Mouse (Mus musculus) hindbrain, embryonic 12.5 days (tissue): ENCODE measurements around the gene Cacnb2. TPM values are rescaled to one million over a fixed set of nuclear protein-coding genes. Genes with fewer than 3 reads are reported as not detected.
A peak's percentile ranks its signal among the peaks of the same experiment; 100 is the strongest.
"Not testable (repeated sequence)": the region's sequence is repeated elsewhere in the genome, so short reads cannot be mapped to it uniquely, and the experiment has no call there.

ENCODE experiments used
- ATAC-seq: fragments of 200-750 bp; cut with Nextera tagmentation; 2 replicates; pipeline ENCODE4 v1.8.0; 2017; ENCODE audit warnings: moderate TSS enrichment; ENCODE audit not compliant: low FRiP score
- H3K27ac ChIP-seq: fragments of 300-500 bp; sonication (generic); 2 replicates; pipeline ENCODE4 v1.5.1; 2016; ENCODE audit warnings: mild to moderate bottlenecking
- H3K27me3 ChIP-seq: fragments of 300-500 bp; sonication (generic); 2 replicates; pipeline ENCODE4 v1.6.1; 2016; ENCODE audit warnings: mild to moderate bottlenecking
- H3K36me3 ChIP-seq: fragments of 300-500 bp; sonication (generic); 2 replicates; pipeline ENCODE4 v1.6.1; 2016; ENCODE audit warnings: mild to moderate bottlenecking
- H3K4me1 ChIP-seq: fragments of 300-500 bp; sonication (generic); 2 replicates; pipeline ENCODE4 v1.6.1; 2016
- H3K4me2 ChIP-seq: fragments of 300-500 bp; sonication (generic); replicated peaks from 2 replicates; pipeline ENCODE4 v1.6.1; 2016; ENCODE audit warnings: mild to moderate bottlenecking
- H3K4me3 ChIP-seq: fragments of 300-500 bp; sonication (generic); 2 replicates; pipeline ENCODE4 v1.5.1; 2016; ENCODE audit warnings: mild to moderate bottlenecking
- H3K9ac ChIP-seq: fragments of 300-500 bp; sonication (generic); 2 replicates; pipeline ENCODE4 v1.6.1; 2016; ENCODE audit warnings: mild to moderate bottlenecking, moderate library complexity
- H3K9me3 ChIP-seq: fragments of 300-500 bp; sonication (generic); replicated peaks from 2 replicates; pipeline ENCODE4 v1.6.1; 2016; ENCODE audit warnings: mild to moderate bottlenecking
- WGBS: fragments of 180-500 bp; shearing (Covaris S2); methylation state at CpG from one replicate; pipeline ENCODE4 v1.1.7; 2016; 5-methylcytosine and 5-hydroxymethylcytosine counted together
- polyA plus RNA-seq: library from polyadenylated mRNA; unstranded; fragments of >200 nt; fragmentation: Nextera tagmentation; extraction: Ambion mirVana; gene quantifications from 2 replicates; pipeline ENCODE4 v1.2.1, GENCODE M21; 2016

Cacnb2 gene
- polyA plus RNA-seq, 1 experiment from 2014 or later, result 3.6 TPM

DNA sequence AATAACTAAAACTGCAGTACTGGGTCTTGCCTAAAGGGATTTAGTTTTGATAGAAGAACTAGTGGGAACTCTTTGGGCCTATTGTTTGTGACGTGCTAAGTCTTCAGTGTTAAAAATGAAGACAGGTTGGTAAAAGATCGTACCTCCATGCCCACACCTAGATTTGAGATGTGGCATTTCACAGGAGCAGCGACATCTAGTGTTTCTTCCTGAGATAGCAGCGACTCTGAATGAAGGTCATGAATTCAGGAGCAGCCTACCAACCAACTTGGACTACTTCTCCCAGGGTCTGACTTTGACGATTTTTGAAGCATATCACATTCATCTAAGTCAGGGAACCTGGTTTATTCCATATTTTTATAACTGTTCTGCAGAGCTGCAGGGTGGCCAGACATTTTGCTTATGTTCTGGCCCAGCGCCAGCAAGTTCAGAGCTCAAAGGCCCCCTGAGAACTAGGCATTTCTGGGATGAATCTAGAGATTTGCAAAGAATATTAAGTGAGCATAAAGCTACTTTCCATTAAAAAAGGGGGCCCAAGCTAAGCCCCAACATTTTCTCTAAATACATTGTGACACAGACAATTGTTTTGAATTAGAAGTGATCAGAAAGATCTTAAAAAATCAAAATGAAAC is 74.1 kb downstream of the Cacnb2 start:
- no peaks in the 10 kb centered on the region for H3K36me3 ChIP-seq
- H3K27me3 ChIP-seq, result no peaks in the 10 kb centered on the region
- no peak overlapping the region for H3K4me2 ChIP-seq
- no peak overlapping the region for H3K4me3 ChIP-seq
- no peaks in the 10 kb centered on the region for H3K4me1 ChIP-seq
- no peak overlapping the region for H3K9ac ChIP-seq
- no peaks in the 10 kb centered on the region for H3K9me3 ChIP-seq
- H3K27ac ChIP-seq, result no peak overlapping the region
- WGBS, result 24% methylated on average over 6 of the region's 6 CpGs
- ATAC-seq, result peak; percentile 48; the same call in 1 of the 2 replicates

- no peaks in the 10 kb centered on the region for H3K4me1 ChIP-seq
- H3K27me3 ChIP-seq, result no peaks in the 10 kb centered on the region
- no peak for ATAC-seq
- no peaks in the 10 kb centered on the region for H3K9me3 ChIP-seq
- no peak overlapping the region for H3K4me2 ChIP-seq
- no peaks in the 10 kb centered on the region for H3K36me3 ChIP-seq
- H3K27ac ChIP-seq, result no peak overlapping the region
- H3K9ac ChIP-seq, result no peak overlapping the region
- H3K4me3 ChIP-seq, result no peak overlapping the region
These were observed 81.3 kb downstream of the Cacnb2 start for GRCm38 (mm10) chr2:14684231-14684630.

- H3K9ac ChIP-seq, result no peak overlapping the region
- H3K9me3 ChIP-seq, result no peaks in the 10 kb centered on the region
- H3K27me3 ChIP-seq, result no peaks in the 10 kb centered on the region
- no peak overlapping the region for H3K4me3 ChIP-seq
- no peaks in the 10 kb centered on the region for H3K4me1 ChIP-seq
- H3K27ac ChIP-seq, result no peak overlapping the region
- no peaks in the 10 kb centered on the region for H3K36me3 ChIP-seq
- 79% methylated on average over 1 of the region's 1 CpGs for WGBS
- H3K4me2 ChIP-seq, result no peak overlapping the region
- ATAC-seq, result no peak
These were observed 100.2 kb downstream of the Cacnb2 start for GRCm38 (mm10) chr2:14702973-14703645.

DNA sequence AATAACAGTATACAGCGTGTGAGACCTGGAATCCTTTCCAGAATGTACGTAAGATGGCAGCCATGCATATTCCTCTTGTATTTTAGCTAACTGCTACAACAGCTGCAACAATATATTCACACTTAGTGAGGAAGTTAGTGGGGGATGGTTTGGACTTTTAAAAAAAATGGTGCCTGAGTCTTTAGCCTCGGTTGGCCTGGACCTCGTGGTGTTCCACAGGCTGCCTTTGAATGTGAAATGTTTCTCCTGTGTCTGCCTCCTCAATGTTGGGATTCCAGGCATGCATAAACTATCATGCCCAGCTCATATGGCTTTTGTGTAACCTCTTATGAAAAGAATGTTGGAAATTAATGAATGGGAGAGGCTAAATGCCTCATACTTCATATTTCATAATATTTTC is 100.8 kb downstream of the Cacnb2 start:
- ATAC-seq, result no peak
- Histone ChIP-seq H3K4me1 (no peaks in the 10 kb centered on the region), H3K9me3 (no peaks in the 10 kb centered on the region), H3K27ac (no peak overlapping the region), H3K4me2 (no peak overlapping the region), H3K4me3 (no peak overlapping the region), H3K36me3 (no peaks in the 10 kb centered on the region), H3K27me3 (no peaks in the 10 kb centered on the region), H3K9ac (no peak overlapping the region)
- WGBS, result 87% methylated on average over 4 of the region's 4 CpGs

- 86% methylated on average over 8 of the region's 8 CpGs for WGBS
These were observed 107.4 kb downstream of the Cacnb2 start for GRCm38 (mm10) chr2:14710247-14710646.

DNA sequence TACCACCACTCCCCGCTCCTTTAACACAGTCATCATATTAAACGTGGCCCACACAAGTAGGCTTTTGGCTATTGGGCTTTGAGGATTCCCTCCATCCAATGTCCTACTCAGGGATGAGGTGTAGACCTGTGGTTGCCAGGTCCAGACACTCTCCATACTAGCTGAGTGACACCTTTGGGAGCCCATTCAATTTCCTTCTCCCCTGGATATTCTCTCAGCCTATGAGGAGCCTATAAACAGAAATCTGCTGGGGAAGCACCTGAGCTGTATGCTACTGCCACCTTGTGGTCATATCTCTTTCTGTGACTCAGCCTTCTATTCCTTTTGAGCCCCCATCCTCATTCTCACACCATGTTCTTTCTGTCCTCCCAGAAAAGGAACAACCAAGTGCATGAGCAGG is 108.9 kb downstream of the Cacnb2 start:
- Histone ChIP-seq H3K4me2 (no peak overlapping the region), H3K4me1 (no peaks in the 10 kb centered on the region), H3K27me3 (no peaks in the 10 kb centered on the region), H3K36me3 (no peaks in the 10 kb centered on the region), H3K9me3 (no peaks in the 10 kb centered on the region), H3K4me3 (no peak overlapping the region), H3K27ac (no peak overlapping the region), H3K9ac (no peak overlapping the region)
- no peak for ATAC-seq
- 87% methylated on average over 2 of the region's 2 CpGs for WGBS

More at GRCm38 (mm10) chr2:14710247-14710646, 107.4 kb downstream of the Cacnb2 start:
- Histone ChIP-seq H3K9ac (no peak overlapping the region), H3K36me3 (no peaks in the 10 kb centered on the region), H3K9me3 (no peaks in the 10 kb centered on the region), H3K27ac (no peak overlapping the region), H3K4me2 (no peak overlapping the region), H3K4me3 (no peak overlapping the region), H3K27me3 (no peaks in the 10 kb centered on the region), H3K4me1 (no peaks in the 10 kb centered on the region)
- no peak for ATAC-seq

DNA sequence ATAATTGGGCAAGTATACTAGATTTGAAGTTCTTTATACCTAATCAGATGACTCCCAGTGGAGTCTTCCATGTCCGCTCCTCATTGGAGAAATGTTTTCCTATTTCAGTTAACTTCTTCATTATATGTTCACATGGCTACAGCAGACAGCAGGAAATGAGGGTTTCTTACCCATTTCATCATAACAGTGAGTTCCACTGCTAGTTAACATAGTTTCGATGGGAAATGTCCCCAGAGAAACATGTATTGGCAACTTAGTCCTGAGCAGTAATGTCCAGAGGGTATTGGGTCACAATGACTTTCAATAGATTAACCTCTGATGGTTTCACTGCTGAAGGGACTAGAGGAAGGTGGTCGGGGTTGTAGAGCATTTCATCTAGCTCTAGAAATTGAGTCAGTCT is 110.2 kb downstream of the Cacnb2 start:
- Histone ChIP-seq H3K4me2 (no peak overlapping the region), H3K27me3 (no peaks in the 10 kb centered on the region), H3K9me3 (no peaks in the 10 kb centered on the region), H3K9ac (no peak overlapping the region), H3K27ac (no peak overlapping the region), H3K36me3 (no peaks in the 10 kb centered on the region), H3K4me1 (no peaks in the 10 kb centered on the region), H3K4me3 (no peak overlapping the region)
- 92% methylated on average over 3 of the region's 3 CpGs for WGBS
- ATAC-seq, result no peak

- Histone ChIP-seq H3K9me3 (no peaks in the 10 kb centered on the region), H3K36me3 (no peaks in the 10 kb centered on the region), H3K4me1 (no peaks in the 10 kb centered on the region), H3K9ac (no peak overlapping the region), H3K27me3 (no peaks in the 10 kb centered on the region), H3K27ac (no peak overlapping the region), H3K4me2 (no peak overlapping the region), H3K4me3 (no peak overlapping the region)
- 26% methylated on average over 1 of the region's 1 CpGs for WGBS
- no peak for ATAC-seq
These were observed 113.8 kb downstream of the Cacnb2 start for GRCm38 (mm10) chr2:14716666-14717065.

GRCm38 (mm10) chr2:14719119-14719718 is 116.3 kb downstream of the Cacnb2 start:
- H3K4me1 ChIP-seq, result no peaks in the 10 kb centered on the region
- no peak overlapping the region for H3K27ac ChIP-seq
- no peaks in the 10 kb centered on the region for H3K27me3 ChIP-seq
- H3K9me3 ChIP-seq, result no peaks in the 10 kb centered on the region
- WGBS, result 88% methylated on average over 9 of the region's 9 CpGs
- no peak for ATAC-seq
- H3K4me3 ChIP-seq, result no peak overlapping the region
- no peak overlapping the region for H3K4me2 ChIP-seq
- H3K36me3 ChIP-seq, result no peaks in the 10 kb centered on the region
- no peak overlapping the region for H3K9ac ChIP-seq

GRCm38 (mm10) chr2:14725437-14725836 is 122.5 kb downstream of the Cacnb2 start:
- Histone ChIP-seq H3K4me2 (no peak overlapping the region), H3K9ac (no peak overlapping the region), H3K9me3 (no peaks in the 10 kb centered on the region), H3K27me3 (no peaks in the 10 kb centered on the region), H3K36me3 (no peaks in the 10 kb centered on the region), H3K4me1 (no peaks in the 10 kb centered on the region), H3K27ac (no peak overlapping the region), H3K4me3 (no peak overlapping the region)
- no peak for ATAC-seq

DNA sequence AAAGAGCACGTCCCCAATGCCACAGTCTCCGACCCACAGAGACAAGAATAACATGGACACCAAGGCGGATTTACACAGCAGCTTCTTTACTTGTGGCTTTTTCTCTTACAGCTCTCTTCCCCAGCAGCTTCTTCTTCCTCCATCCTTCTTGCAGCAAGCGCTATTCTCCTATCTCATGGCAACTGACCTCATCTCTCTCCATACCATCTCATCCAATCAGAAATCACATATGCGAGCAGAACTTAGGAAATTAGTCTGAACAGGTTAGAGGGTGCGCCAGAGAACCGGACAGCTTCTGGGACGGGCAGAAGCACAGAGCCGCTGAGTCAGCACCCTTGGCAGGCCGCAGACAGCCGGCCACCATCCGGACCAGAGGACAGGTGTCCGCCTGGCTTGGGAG is 123.7 kb downstream of the Cacnb2 start:
- not testable (repeated sequence) for ATAC-seq, H3K36me3 ChIP-seq, H3K27ac ChIP-seq, H3K4me1 ChIP-seq, H3K27me3 ChIP-seq, H3K9ac ChIP-seq, H3K9me3 ChIP-seq, H3K4me2 ChIP-seq, H3K4me3 ChIP-seq
- 92% methylated on average over 13 of the region's 13 CpGs for WGBS

GRCm38 (mm10) chr2:14738927-14739326 is 136.0 kb downstream of the Cacnb2 start:
- no peak overlapping the region for H3K4me3 ChIP-seq

More at GRCm38 (mm10) chr2:14738927-14739326, 136.0 kb downstream of the Cacnb2 start:
- Histone ChIP-seq H3K36me3 (no peaks in the 10 kb centered on the region), H3K9me3 (no peaks in the 10 kb centered on the region), H3K4me2 (peak overlapping the region; percentile 15; the same call in 1 of the 2 replicates), H3K4me1 (peaks cover 6% of the 10 kb centered on the region), H3K27ac (0 out of 2 replicates have a peak overlapping the region, but pooled peaks have one; percentile 4), H3K9ac (no peak overlapping the region), H3K27me3 (no peaks in the 10 kb centered on the region)
- WGBS, result 44% methylated on average over 9 of the region's 9 CpGs
- peak; percentile 53; the same call in 1 of the 2 replicates for ATAC-seq
